Mouse (Mus musculus): Measurements from ENCODE around the gene Ccer2. TPM values are rescaled to one million over a fixed set of nuclear protein-coding genes. Genes with fewer than 3 reads are reported as not detected.

Ccer2 gene
- total RNA-seq (2015) (not detected in 2 replicates), total RNA-seq (2017) (not detected in 2 replicates)

- ATAC-seq (replicated peaks; ENCODE audit: poor library complexity), result 0 out of 2 replicates have a peak, but pooled peaks have one; percentile 24
Observed at GRCm38 (mm10) chr7:28756079-28756478, at the start of gene Ccer2. Gene Ccer2, plus strand, starts transcription at chr7:28756174.

- ATAC-seq (replicated peaks; ENCODE audit: poor library complexity), result peak; percentile 92
Observed at GRCm38 (mm10) chr7:28709454-28709853, 46.5 kb upstream of the Ccer2 start.

DNA sequence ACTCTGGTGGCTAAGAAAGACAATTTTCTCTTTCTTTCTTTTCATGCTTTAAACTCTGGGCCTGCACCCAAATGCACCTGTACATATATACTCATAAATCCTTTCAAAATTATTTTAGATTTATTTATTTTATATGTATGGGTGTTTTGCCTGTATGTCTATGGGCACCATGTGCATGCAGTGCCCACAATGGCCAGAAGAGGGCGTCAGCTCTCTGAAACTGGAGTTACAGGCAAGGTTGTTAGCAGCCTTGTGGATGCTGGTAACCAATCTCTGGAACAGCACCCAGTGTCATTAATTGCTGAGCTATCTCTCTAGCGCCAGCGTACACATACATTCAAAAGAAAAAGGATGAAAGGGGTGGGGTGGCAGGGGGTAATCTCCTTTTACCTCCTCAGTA is 45.0 kb upstream of the Ccer2 start:
- ATAC-seq (replicated peaks; ENCODE audit: poor library complexity), result no peak

DNA sequence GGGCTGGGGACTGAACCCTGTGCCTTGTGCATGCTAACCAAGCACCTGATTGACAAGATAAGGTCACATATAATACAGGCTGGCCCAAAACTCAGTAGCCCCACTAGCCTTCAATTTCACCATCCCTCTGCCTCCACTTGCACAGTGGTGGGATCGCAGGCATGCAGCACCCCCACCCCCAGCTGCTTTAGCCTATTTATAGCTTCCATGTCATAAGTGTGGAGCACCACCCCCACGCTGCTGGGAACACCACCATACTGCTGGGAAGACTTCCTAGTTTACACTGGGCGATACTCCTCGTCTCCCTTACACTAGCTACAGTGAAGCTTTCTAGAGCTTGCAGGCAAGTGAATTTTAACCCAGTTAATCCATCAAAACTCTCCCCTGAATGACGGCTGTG is 41.3 kb upstream of the Ccer2 start:
- ATAC-seq (replicated peaks; ENCODE audit: poor library complexity), result no peak

GRCm38 (mm10) chr7:28715598-28715997 is 40.4 kb upstream of the Ccer2 start:
- 0 out of 2 replicates have a peak, but pooled peaks have one; percentile 52 for ATAC-seq (replicated peaks; ENCODE audit: poor library complexity)

- ATAC-seq (replicated peaks; ENCODE audit: poor library complexity), result peak; percentile 82
Observed at GRCm38 (mm10) chr7:28716590-28717281, 39.2 kb upstream of the Ccer2 start, which contains the start of gene Fbxo17. Gene Fbxo17, plus strand, starts transcription at chr7:28716804.

DNA sequence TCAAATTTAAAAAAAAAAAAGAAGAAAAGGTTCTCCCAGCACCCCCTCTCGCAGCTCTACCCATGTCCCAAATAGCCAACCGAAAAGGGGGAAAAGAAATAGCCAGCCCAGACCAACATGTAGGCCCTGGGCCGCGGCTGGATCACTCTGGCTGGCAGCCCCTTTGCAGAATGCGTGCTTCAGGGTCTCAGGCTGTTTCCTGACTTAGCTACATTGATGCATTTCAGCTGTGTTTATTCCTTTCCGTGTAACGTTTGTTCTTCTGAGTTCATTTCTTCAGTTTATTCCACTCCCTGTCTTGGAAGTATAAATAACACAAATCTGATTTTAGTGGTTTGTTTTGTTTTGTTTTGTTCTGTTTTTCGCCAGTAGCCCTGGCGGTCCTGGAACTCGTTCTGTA is 38.2 kb upstream of the Ccer2 start:
- no peak for ATAC-seq (replicated peaks; ENCODE audit: poor library complexity)

DNA sequence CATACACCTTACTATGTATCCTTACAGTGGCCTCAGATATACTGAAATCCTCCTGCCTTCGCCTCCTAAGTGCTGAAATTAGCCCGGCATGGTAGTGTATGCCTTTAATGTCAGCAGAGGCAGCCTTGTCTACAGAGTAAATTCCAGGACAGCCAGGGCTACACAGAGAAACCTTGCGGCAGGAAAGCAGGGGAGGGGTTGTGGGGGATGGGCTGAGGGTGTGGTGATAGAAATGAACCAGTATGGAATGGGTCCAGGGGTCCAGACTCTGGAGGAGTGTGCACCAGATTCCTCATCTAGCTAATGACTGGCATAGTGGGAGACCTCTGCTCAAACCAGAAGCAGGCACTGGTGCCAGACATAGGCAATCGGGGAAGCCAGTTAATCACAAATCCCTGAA is 36.8 kb upstream of the Ccer2 start:
- ATAC-seq (replicated peaks; ENCODE audit: poor library complexity), result no peak

GRCm38 (mm10) chr7:28719650-28720049 is 36.3 kb upstream of the Ccer2 start:
- ATAC-seq (replicated peaks; ENCODE audit: poor library complexity), result no peak

DNA sequence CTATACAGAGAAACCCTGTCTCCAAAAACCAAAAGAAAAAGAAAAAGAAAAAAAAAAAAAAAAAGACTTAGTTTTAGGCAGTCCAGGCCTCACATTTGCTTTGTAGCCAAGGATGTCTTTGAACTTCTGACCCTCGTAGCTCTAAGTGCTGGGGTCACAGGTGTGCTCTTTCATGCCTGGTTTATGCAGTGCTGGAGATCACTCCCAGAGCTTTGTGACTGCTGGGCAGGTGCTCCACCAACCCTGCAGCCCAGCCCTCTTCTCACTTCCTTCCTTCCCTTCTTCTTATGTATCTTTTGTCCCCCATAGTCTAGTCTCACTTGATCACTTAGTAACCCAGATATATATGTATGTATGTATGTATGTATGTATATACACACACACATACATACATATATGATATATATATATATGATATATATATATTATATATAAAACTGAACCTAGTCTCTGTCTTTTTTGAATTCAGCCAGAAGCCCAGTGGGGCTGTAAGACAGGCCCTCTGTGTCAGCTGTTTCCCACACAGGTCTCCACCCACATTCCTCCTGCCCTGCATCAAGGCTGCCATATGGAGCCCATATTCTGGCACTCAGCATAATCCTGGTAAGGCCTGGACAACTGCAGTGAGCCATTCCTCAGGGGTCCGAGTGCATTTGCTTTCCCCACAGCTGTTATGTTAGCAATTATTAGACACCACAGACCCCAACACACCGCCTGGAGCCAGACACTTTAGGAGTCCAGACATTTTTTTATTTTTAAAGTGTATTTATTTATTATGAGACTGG is 35.0 kb upstream of the Ccer2 start:
- ATAC-seq (replicated peaks; ENCODE audit: poor library complexity), result no peak

- peak; percentile 79 for ATAC-seq (replicated peaks; ENCODE audit: poor library complexity)
Observed at GRCm38 (mm10) chr7:28722079-28722478, 33.9 kb upstream of the Ccer2 start.

DNA sequence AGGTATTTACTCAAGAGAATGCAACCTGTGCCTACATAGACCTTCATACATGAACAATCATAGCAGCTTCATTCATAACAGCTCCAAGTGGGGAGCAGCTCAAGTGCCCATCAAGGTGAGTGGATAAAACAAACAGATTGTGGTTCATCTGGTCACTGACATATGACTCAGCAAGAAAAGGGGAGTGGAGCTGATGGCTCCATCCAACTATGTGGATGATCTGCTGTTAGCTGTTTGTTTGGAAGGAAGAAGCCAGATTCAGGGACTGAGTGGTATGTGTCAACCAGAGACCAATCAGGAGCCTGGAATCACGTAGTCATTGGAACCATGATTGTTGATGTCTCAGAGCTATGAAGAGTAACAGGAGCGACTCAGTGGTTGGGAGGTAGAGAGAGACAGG is 31.4 kb upstream of the Ccer2 start:
- no peak for ATAC-seq (replicated peaks; ENCODE audit: poor library complexity)

GRCm38 (mm10) chr7:28726600-28726999 is 29.4 kb upstream of the Ccer2 start:
- ATAC-seq (replicated peaks; ENCODE audit: poor library complexity), result peak; percentile 96

DNA sequence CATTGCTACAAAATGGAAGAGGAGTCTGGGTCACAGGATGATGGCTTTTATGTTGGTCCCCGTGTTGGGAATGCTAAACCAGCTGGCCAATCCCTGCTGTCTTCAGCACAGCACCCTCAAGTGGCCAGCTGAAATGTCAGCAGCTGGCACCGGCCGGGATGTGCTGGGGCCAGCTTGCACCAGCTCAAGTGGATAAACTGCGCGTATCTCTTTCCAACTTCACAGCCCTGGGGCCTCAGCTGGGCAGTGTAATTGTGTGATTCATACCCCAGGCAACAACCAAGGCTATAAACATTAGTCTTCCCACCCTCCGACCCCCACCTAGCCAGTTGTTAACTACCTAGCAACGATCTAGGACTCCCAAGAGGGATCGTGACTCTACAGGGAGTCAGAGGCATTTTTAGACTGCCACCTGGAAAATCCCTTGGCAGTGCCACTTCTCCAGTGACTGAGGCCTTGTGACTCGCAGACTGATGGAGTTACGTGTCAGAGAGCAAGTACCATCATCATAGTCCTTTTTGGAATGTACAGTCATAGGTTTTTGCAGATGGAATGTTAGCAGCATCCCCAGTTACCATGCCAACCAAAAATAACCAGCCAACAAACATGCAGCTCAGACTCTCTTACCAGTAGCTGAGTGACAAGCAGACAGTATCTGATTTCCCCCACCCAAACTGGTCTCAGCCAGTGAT is 28.2 kb upstream of the Ccer2 start:
- ATAC-seq (replicated peaks; ENCODE audit: poor library complexity), result no peak

- ATAC-seq (replicated peaks; ENCODE audit: poor library complexity), result peak; percentile 99
Observed at GRCm38 (mm10) chr7:28732341-28733142, 23.4 kb upstream of the Ccer2 start.

DNA sequence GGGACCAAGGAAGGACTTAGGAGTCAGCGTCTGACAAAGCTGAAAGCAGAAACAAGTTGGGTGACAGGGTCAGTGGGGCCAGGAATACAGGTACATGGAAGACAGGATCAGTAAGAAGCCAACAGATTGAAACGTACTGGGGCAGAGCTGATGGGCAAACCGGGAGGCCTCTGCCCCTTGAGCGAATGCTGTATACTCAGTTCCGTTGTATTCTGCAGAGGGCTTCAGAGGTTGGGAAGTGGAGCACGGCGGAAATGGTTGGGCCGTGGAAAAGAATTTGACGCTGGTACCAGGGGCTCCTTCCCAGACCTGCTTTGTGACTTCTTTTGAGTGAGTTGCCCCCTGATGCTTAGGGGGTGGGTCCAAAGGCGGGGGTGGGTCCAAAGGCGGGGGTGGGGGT is 22.8 kb upstream of the Ccer2 start:
- ATAC-seq (replicated peaks; ENCODE audit: poor library complexity), result 0 out of 2 replicates have a peak, but pooled peaks have one; percentile 8

DNA sequence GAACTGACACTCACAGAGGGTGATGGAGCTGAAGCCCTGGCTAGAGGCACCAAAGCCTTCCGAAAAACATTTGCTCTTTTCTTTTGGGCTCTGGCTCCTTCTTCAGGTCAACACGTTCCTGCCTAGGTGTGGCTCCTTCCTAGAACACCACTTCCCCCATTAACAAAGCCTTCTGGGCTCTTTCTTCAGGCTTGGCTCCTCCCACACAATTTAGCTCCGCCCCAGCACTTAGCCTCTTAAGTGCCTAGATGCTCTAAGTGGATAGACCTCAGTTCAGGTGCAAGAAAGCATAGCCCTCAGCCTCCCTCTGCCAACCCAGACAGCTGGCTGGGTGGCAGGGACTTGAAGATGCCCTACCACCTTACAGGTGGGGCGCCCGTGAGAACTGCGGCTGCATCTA is 20.3 kb upstream of the Ccer2 start:
- ATAC-seq (replicated peaks; ENCODE audit: poor library complexity), result no peak

DNA sequence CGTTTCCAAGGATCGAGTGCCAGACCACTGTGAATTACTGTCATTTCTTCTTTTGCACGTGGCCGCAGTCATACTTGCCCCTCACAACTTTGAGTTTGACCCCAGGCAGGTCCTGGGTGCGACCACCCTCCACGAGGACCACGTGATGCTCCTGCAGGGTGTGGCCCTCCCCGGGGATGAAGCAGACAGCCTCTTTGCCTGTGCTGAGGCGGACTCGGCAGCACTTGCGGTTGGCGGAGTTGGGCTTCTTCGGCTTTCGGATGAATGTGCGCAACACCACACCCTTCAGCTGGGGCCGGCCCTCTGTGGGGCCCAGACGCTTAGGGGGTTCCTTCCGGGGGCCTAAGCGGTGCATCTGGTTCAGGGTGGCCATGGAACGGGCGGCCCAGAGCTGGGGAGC is 16.1 kb upstream of the Ccer2 start:
- no peak for ATAC-seq (replicated peaks; ENCODE audit: poor library complexity)

DNA sequence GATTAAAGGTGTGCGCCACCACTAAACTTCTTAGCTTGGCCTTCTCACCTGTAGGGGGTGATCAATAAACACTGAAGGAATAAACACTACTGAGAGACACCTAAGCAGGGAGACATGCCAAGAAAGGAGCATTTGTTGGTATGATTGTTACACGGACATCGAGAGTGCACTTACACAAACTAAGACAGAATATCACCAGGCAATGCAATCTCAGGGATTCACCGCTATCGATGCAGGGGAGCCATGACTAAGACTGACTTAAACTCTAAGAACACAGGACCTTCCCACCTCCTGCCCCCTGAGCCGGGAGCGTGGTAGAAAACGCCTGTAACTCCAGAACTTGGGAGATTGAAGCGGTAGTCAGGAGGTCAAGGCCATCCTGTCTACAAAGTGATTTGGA is 15.0 kb upstream of the Ccer2 start:
- no peak for ATAC-seq (replicated peaks; ENCODE audit: poor library complexity)

GRCm38 (mm10) chr7:28741368-28741708 is 14.6 kb upstream of the Ccer2 start:
- ATAC-seq (replicated peaks; ENCODE audit: poor library complexity), result no peak; the same call in 1 of the 2 replicates

Data from megakaryocyte progenitor cell, adult 5-6 weeks (primary cell).